Mouse (Mus musculus) forebrain, postnatal 0 days (tissue): ENCODE data around the gene Dbp. TPM values are rescaled to one million over a fixed set of nuclear protein-coding genes. Genes with fewer than 3 reads are reported as not detected.
A peak's percentile ranks its signal among the peaks of the same experiment; 100 is the strongest.

Experiments
- ATAC-seq: fragments of 200-750 bp; cut with Nextera tagmentation; 2 replicates; pipeline ENCODE4 v1.8.0; 2017; ENCODE audit warnings: mild to moderate bottlenecking, moderate library complexity
- DNase-seq: peaks from one replicate; pipeline ENCODE4 v3.0.0-alpha.2; 2015
- H3K27ac ChIP-seq: fragments of 300-500 bp; sonication (generic); 2 replicates; pipeline ENCODE4 v1.5.1; 2014; ENCODE audit warnings: low read depth, mild to moderate bottlenecking, antibody characterized with exemption, low read length, moderate library complexity, mixed read lengths
- H3K27me3 ChIP-seq: fragments of 300-500 bp; sonication (generic); 2 replicates; pipeline ENCODE4 v1.6.1; 2014; ENCODE audit warnings: mild to moderate bottlenecking, low read length, mixed read lengths; ENCODE audit not compliant: insufficient read depth
- H3K36me3 ChIP-seq: fragments of 300-500 bp; sonication (generic); 2 replicates; pipeline ENCODE4 v1.6.1; 2014; ENCODE audit warnings: mild to moderate bottlenecking, moderate library complexity; ENCODE audit not compliant: insufficient read depth
- H3K4me1 ChIP-seq: fragments of 300-500 bp; sonication (generic); 2 replicates; pipeline ENCODE4 v1.6.1; 2014; ENCODE audit warnings: antibody characterized with exemption; ENCODE audit not compliant: insufficient read depth
- H3K4me2 ChIP-seq: fragments of 300-500 bp; sonication (generic); 2 replicates; pipeline ENCODE4 v1.6.1; 2014; ENCODE audit warnings: low read depth, mild to moderate bottlenecking, moderate library complexity
- H3K4me3 ChIP-seq: fragments of 300-500 bp; sonication (generic); 2 replicates; pipeline ENCODE4 v1.5.1; 2014; ENCODE audit warnings: low read depth, low read length, mixed read lengths
- H3K9ac ChIP-seq: fragments of 300-500 bp; sonication (generic); 2 replicates; pipeline ENCODE4 v1.6.1; 2014; ENCODE audit warnings: mild to moderate bottlenecking
- H3K9me3 ChIP-seq: fragments of 300-500 bp; sonication (generic); 2 replicates; pipeline ENCODE4 v1.6.1; 2016; ENCODE audit warnings: low read length
- CTCF ChIP-seq: sonication (generic); IDR thresholded peaks from 2 replicates; pipeline ENCODE4 v1.5.1; 2016; ENCODE audit warnings: antibody characterized with exemption, control low read depth, low read depth
- WGBS: fragments of 180-500 bp; shearing (Covaris S2); extraction: QIAGEN DNeasy Blood & Tissue Kit; methylation state at CpG from one replicate; pipeline ENCODE4 v1.1.7; 2014; 5-methylcytosine and 5-hydroxymethylcytosine counted together
- polyA plus RNA-seq: library from polyadenylated mRNA; unstranded; fragments of >200 nt; fragmentation: Nextera tagmentation; extraction: Ambion mirVana; gene quantifications from 2 replicates; pipeline ENCODE4 v1.2.1, GENCODE M21; 2015
- total RNA-seq: library from RNA; depleted of rRNA; stranded (reverse); fragments of >200 nt; gene quantifications from 2 replicates; pipeline ENCODE4 v1.2.3, GENCODE M21; 2014

Gene Dbp
- total and polyA plus RNA-seq, 2 experiments from 2014 or later: 6.6 to 9.0 TPM

DNA sequence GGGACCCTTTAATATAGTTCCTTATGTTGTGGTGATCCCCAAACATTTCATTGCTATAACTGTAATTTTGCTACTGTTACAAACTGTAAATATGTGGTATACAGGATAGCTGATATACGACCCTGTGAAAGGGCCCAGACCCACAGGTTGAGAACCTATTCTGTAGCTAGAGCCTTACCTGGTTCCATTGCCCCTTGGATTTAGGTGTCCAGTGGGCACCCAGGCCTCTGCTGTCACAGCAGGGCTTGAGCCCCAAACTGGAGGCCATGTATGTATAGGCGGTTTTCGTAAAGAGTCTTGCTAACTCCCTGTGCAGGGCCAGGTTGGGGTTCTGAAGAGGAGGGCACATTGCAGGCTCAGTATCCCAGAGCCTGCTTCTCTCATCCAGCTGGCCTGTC is 11.6 kb downstream of the Dbp start:
- WGBS: 91% methylated on average over 3 of the region's 3 CpGs
- H3K4me1 ChIP-seq: peaks cover 19% of the 10 kb centered on the region

DNA sequence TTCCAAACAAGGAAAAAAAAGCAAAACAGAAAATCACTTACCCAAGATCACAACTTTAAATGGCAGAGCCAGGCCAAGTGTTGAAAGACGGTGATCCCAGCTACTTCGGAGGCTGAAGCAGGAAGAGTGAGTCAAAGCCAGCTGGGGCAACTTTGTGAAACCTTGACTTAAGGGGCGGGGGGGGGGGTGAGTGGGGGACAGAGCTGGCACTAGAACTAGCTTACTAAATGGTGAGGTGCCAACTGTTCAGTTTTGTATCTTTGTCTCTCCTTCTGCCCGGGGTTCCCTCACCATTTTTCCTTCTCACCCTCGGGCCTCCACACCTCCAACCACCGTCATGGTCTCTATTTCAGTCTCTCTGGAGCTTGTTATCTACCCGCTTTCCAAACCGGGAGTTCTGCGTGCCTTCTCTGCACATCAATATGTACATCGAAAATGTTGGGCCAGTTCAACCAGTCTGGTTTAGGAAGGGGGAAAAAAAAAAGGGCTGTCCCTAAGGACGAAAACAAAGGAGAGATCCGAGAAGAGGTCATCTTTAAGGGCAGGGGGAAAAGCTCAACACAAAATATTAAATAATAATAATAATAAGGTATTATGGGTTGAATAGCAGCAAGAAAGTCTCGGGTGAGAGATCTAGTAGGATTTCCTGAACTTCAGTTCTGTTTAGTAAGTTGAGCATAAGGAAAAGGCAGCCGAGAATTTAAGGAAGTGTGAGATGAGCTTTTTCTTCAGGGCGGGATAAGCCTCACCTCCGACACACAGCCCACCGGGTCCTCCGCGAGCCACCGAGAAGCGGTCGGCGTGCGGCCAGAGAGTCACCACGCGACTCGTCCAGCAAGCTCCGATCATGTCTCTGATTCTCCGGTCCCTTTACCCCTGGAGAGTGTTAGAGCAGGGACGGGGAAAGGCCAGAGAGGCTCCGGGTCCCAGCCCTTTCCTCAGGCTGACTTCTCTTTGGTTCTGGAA is 12.3 kb downstream of the Dbp start:
- WGBS: 10% methylated on average over 31 of the region's 31 CpGs
- H3K4me1 ChIP-seq: peaks cover 19% of the 10 kb centered on the region
- ATAC-seq (no peak), DNase-seq (no peak)
- H3K9ac ChIP-seq: peak overlapping the region; percentile 65
- TF ChIP-seq CTCF: no peak
- peak overlapping the region; percentile 52 for H3K4me2 ChIP-seq
- peak overlapping the region; percentile 72 for H3K4me3 ChIP-seq
- H3K27me3 ChIP-seq: no peaks in the 10 kb centered on the region
- peaks cover 37% of the 10 kb centered on the region for H3K36me3 ChIP-seq
- no peaks in the 10 kb centered on the region for H3K9me3 ChIP-seq
- peak overlapping the region; percentile 90 for H3K27ac ChIP-seq

More for the DNA sequence above, 11.6 kb downstream of the Dbp start:
- H3K9ac ChIP-seq: no peak overlapping the region
- peak overlapping the region; percentile 52; the same call in 1 of the 2 replicates for H3K4me2 ChIP-seq
- H3K27me3 ChIP-seq: no peaks in the 10 kb centered on the region
- H3K4me3 ChIP-seq: no peak overlapping the region
- H3K27ac ChIP-seq: no peak overlapping the region
- TF ChIP-seq CTCF: no peak
- no peak for ATAC-seq
- H3K36me3 ChIP-seq: peaks cover 37% of the 10 kb centered on the region
- DNase-seq: no peak
- H3K9me3 ChIP-seq: no peaks in the 10 kb centered on the region

DNA sequence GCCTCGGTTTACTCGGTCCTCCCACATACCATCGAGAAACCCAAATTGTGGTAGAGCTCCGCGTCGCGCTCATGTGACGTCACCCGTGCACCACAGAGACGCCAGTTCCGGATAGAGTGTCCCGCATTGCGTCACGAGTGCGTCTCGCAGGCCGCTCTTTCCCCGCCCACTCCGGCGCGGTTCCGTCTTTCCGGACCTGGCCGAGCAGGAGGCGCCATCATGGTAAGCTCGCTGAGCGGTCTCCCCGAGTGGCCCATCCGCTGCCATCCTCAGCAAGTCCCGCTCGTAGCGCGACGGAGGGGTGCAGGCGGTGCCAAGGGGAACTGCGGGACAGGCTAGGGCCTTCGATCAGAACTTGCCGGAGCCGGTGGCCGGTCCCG is 13.0 kb downstream of the Dbp start, which contains the start of gene Sphk2:
Gene Sphk2, minus strand, starts transcription at position 85 of the 380 bp plus-strand sequence.
- Histone ChIP-seq H3K9ac (peak within 1 kb of the TSS; percentile 91), H3K4me3 (peak within 1 kb of the TSS; percentile 72), H3K4me2 (peak within 1 kb of the TSS; percentile 65), H3K27ac (peak within 1 kb of the TSS; percentile 90), H3K9me3 (no peaks in the 10 kb centered on the region), H3K27me3 (no peaks in the 10 kb centered on the region), H3K4me1 (peaks cover 19% of the 10 kb centered on the region), H3K36me3 (peaks cover 36% of the 10 kb centered on the region)
- ATAC-seq (peak; percentile 82), DNase-seq (peak; percentile 100)
- under 1% methylated on average over 41 of the region's 41 CpGs for WGBS
- no peak for TF ChIP-seq CTCF

DNA sequence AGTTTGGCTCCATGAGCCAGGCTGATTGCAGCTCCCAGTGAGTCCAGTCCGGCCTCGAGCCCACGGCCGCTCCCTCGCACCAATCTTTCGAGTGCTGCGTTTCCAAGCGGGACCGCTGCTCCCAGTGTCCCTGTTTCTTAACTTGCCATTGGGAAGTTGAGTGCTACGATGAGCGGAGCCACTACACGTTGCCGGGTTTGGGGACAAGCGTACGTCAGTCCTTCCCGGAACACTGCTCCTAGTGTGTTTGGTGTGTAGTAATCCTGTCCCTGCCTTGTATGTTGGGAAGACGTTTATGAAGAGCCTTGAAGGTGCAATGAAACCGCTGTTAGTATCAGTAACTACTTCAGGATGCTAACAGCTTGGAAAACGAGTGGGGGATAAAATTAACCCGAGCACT is 13.4 kb downstream of the Dbp start:
- under 1% methylated on average over 20 of the region's 20 CpGs for WGBS
- ATAC-seq (peak; percentile 12), DNase-seq (no peak)
- peak overlapping the region; percentile 90 for H3K27ac ChIP-seq
- H3K4me3 ChIP-seq: peak overlapping the region; percentile 72
- peaks cover 34% of the 10 kb centered on the region for H3K36me3 ChIP-seq
- H3K27me3 ChIP-seq: no peaks in the 10 kb centered on the region
- peak overlapping the region; percentile 91 for H3K9ac ChIP-seq
- H3K4me1 ChIP-seq: peaks cover 19% of the 10 kb centered on the region
- TF ChIP-seq CTCF: no peak
- H3K4me2 ChIP-seq: peak overlapping the region; percentile 65
- H3K9me3 ChIP-seq: no peaks in the 10 kb centered on the region

DNA sequence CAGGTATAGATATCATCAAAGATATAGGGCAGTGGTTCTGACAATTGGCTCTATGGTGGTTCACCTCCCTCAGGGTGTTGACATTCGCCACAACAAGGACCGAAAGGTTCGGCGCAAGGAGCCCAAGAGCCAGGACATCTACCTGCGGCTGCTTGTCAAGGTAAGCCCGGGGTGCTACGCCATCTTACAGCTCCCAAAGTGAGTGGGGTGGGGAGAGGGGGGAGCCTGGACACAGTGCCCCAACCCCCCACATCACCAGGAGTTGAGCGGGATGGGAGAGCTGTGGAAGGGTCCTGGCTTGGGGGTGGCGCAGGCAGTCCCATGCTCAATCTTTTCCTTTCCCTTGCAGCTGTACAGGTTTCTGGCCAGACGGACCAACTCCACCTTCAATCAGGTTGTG is 14.3 kb downstream of the Dbp start:
- peak overlapping the region; percentile 91 for H3K9ac ChIP-seq
- 82% methylated on average over 10 of the region's 10 CpGs for WGBS
- H3K27ac ChIP-seq: no peak overlapping the region
- no peak for TF ChIP-seq CTCF
- no peak for ATAC-seq
- no peaks in the 10 kb centered on the region for H3K9me3 ChIP-seq
- H3K4me1 ChIP-seq: peaks cover 17% of the 10 kb centered on the region
- peaks cover 40% of the 10 kb centered on the region for H3K36me3 ChIP-seq
- no peaks in the 10 kb centered on the region for H3K27me3 ChIP-seq
- H3K4me2 ChIP-seq: peak overlapping the region; percentile 65
- peak overlapping the region; percentile 72 for H3K4me3 ChIP-seq
- DNase-seq: no peak

DNA sequence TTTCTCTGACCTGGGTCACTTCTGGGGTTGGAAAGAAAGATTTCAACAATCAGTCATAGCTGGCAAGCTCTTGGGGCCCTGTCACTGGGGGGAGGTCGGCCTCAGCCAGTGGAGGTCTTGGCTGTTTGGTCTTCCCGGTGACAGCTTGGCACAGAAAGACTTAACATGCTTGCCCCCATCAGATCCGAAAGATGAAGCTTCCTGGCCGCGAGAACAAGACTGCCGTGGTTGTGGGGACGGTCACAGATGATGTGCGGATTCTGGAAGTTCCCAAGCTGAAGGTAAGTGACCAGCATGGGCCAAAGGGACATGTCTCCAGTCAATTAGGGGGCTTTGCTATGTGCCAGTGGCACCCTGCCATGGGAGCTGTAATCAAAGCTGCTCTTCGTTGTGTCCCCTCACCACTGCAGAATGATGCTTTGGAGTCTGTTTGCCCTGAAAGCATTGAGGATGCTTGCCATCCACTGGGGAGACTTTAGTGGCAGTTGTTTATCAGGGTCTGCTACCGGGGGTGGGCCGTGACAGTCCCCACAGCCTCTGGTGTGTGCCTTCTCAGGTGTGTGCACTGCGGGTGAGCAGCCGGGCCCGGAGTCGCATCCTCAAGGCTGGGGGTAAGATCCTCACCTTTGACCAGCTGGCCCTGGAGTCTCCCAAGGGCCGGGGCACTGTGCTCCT is 15.0 kb downstream of the Dbp start:
- 0 out of 2 replicates have a peak overlapping the region, but pooled peaks have one; percentile 65 for H3K4me2 ChIP-seq
- 86% methylated on average over 15 of the region's 16 CpGs for WGBS

More for the DNA sequence above, 15.0 kb downstream of the Dbp start:
- H3K27ac ChIP-seq: no peak overlapping the region
- no peak overlapping the region for H3K9ac ChIP-seq
- no peak for DNase-seq
- no peak overlapping the region for H3K4me3 ChIP-seq
- H3K9me3 ChIP-seq: no peaks in the 10 kb centered on the region
- peaks cover 46% of the 10 kb centered on the region for H3K36me3 ChIP-seq
- peaks cover 12% of the 10 kb centered on the region for H3K4me1 ChIP-seq
- no peaks in the 10 kb centered on the region for H3K27me3 ChIP-seq
- ATAC-seq: no peak
- no peak for TF ChIP-seq CTCF
